Mouse (Mus musculus): ENCODE results near the gene Aunip.

The Aunip gene

GRCm38 (mm10) chr4:134510845-134511411 is at the start of gene Aunip:
Gene Aunip (plus strand): TSS chr4:134510999.
- DNase-seq (ENCODE audit: low spot score in 2 of 2) = peak; percentile 59 to 70

- no peak for DNase-seq (ENCODE audit: low spot score in 2 of 2)
Measured at GRCm38 (mm10) chr4:134461252-134461651, 49.5 kb upstream of the Aunip start.

- no peak for DNase-seq (ENCODE audit: low spot score in 2 of 2)
Measured at GRCm38 (mm10) chr4:134465789-134466188, 45.0 kb upstream of the Aunip start.

GRCm38 (mm10) chr4:134466381-134467262 is 44.2 kb upstream of the Aunip start:
- DNase-seq (ENCODE audit: low spot score in 2 of 2) = no peak

GRCm38 (mm10) chr4:134467435-134468214 is 43.2 kb upstream of the Aunip start:
- DNase-seq (ENCODE audit: low spot score in 2 of 2) = no peak

GRCm38 (mm10) chr4:134468215-134468575 is 42.6 kb upstream of the Aunip start, which contains the start of gene Stmn1:
Gene Stmn1 (plus strand): TSS chr4:134468320.
- peak; percentile 83 to 89 for DNase-seq (ENCODE audit: low spot score in 2 of 2)

GRCm38 (mm10) chr4:134468578-134469266 is 42.1 kb upstream of the Aunip start:
- DNase-seq (ENCODE audit: low spot score in 2 of 2) = peak; percentile 81 to 91

- no peak for DNase-seq (ENCODE audit: low spot score in 2 of 2)
Measured at GRCm38 (mm10) chr4:134469341-134469796, 41.4 kb upstream of the Aunip start.

GRCm38 (mm10) chr4:134469985-134470384 is 40.8 kb upstream of the Aunip start:
- no peak for DNase-seq (ENCODE audit: low spot score in 2 of 2)

- no peak for DNase-seq (ENCODE audit: low spot score in 2 of 2)
Measured at GRCm38 (mm10) chr4:134471469-134471868, 39.3 kb upstream of the Aunip start.

GRCm38 (mm10) chr4:134473764-134474163 is 37.0 kb upstream of the Aunip start:
- DNase-seq (ENCODE audit: low spot score in 2 of 2) = no peak

- DNase-seq (ENCODE audit: low spot score in 2 of 2) = no peak
Measured at GRCm38 (mm10) chr4:134474240-134474639, 36.6 kb upstream of the Aunip start.

GRCm38 (mm10) chr4:134476899-134477298 is 33.9 kb upstream of the Aunip start:
- DNase-seq (ENCODE audit: low spot score in 2 of 2) = no peak

GRCm38 (mm10) chr4:134478031-134478430 is 32.8 kb upstream of the Aunip start:
- peak; percentile 86 to 95 for DNase-seq (ENCODE audit: low spot score in 2 of 2)

GRCm38 (mm10) chr4:134479839-134480238 is 31.0 kb upstream of the Aunip start:
- DNase-seq (ENCODE audit: low spot score in 2 of 2) = no peak

GRCm38 (mm10) chr4:134480864-134481263 is 29.9 kb upstream of the Aunip start:
- peak in 1 of 2 experiments; percentile 65 for DNase-seq (ENCODE audit: low spot score in 2 of 2)

GRCm38 (mm10) chr4:134481270-134481669 is 29.5 kb upstream of the Aunip start:
- DNase-seq (ENCODE audit: low spot score in 2 of 2) = no peak

- DNase-seq (ENCODE audit: low spot score in 2 of 2) = no peak
Measured at GRCm38 (mm10) chr4:134482442-134482841, 28.4 kb upstream of the Aunip start.

GRCm38 (mm10) chr4:134483078-134483688 is 27.6 kb upstream of the Aunip start:
- DNase-seq (ENCODE audit: low spot score in 2 of 2) = no peak

GRCm38 (mm10) chr4:134483696-134484095 is 27.1 kb upstream of the Aunip start:
- no peak for DNase-seq (ENCODE audit: low spot score in 2 of 2)

- DNase-seq (ENCODE audit: low spot score in 2 of 2) = no peak
Measured at GRCm38 (mm10) chr4:134484231-134484630, 26.6 kb upstream of the Aunip start.
